ENCODE assay signal across 20 mouse cellular contexts in the genomic region with DNA sequence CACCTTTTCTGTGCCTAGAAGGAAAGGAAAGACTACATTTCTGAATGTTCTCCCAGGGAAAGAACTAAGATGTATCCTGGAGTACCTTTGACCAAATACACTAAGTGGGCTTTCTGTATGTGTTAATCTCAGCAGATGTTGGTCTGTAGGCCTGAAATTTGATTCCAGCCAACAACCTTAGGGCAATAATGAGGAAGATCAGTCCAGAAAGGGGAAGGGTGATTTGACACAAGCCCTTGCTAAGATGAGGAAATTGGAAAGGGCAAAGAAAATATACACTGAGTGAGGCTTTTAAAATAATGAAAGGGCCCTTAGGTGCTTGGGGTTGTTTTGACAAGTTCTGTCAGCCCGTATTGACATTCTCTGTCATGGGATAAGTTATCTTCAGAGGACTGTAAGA.
"Had no signal": no experiment of that assay in that cellular context is flagged by ENCODE, and none has a peak within 500 bp of the region (broad histone marks: within the 10 kb centered on the region; RNA-seq: fewer than 3 reads in every experiment).

No protein-coding gene starts in this region.

- H3K4me2 ChIP-seq: liver, embryonic 12.5 days; liver, embryonic 15.5 days; lung, embryonic 15.5 days; midbrain, embryonic 12.5 days; midbrain, embryonic 15.5 days; neural tube, embryonic 13.5 days had no signal

- H3K9ac ChIP-seq: liver, embryonic 12.5 days; liver, embryonic 15.5 days; lung, embryonic 15.5 days; midbrain, embryonic 12.5 days; midbrain, embryonic 15.5 days; neural tube, embryonic 13.5 days had no signal

- H3K27ac ChIP-seq: kidney, postnatal 0 days; left cerebral cortex, adult 2 months; liver, embryonic 12.5 days; liver, embryonic 15.5 days; lung, embryonic 15.5 days; midbrain, embryonic 12.5 days; midbrain, embryonic 15.5 days; neural tube, embryonic 13.5 days; stomach, postnatal 0 days had no signal

- ATAC-seq: inflammation-experienced regulatory T-cells, adult 6 months; liver, embryonic 12.5 days; midbrain, embryonic 15.5 days had no signal

- H3K4me1 ChIP-seq: liver, embryonic 12.5 days; liver, embryonic 15.5 days; lung, embryonic 15.5 days; midbrain, embryonic 12.5 days; midbrain, embryonic 15.5 days; neural tube, embryonic 13.5 days had no signal

- H3K9me3 ChIP-seq: liver, embryonic 12.5 days; liver, embryonic 15.5 days; lung, embryonic 15.5 days; midbrain, embryonic 12.5 days; midbrain, embryonic 15.5 days; neural tube, embryonic 13.5 days had no signal

- H3K4me3 ChIP-seq: left cerebral cortex, adult 2 months; liver, embryonic 12.5 days; liver, embryonic 15.5 days; lung, embryonic 15.5 days; midbrain, embryonic 12.5 days; midbrain, embryonic 15.5 days; myocyte; neural tube, embryonic 13.5 days had no signal

- H3K27me3 ChIP-seq: liver, embryonic 12.5 days; liver, embryonic 15.5 days; lung, embryonic 15.5 days; midbrain, embryonic 12.5 days; midbrain, embryonic 15.5 days; neural tube, embryonic 13.5 days had no signal

- H3K36me3 ChIP-seq: liver, embryonic 12.5 days; liver, embryonic 15.5 days; lung, embryonic 15.5 days; midbrain, embryonic 12.5 days; midbrain, embryonic 15.5 days; neural tube, embryonic 13.5 days had no signal

- DNase-seq: kidney, adult 11 months; kidney, adult 9 months; kidney, postnatal 36 days; lung, adult 18-20 months; lung, postnatal 10 days; lung, postnatal 36 days; thymus, adult 2 months; thymus, postnatal 14 days; thymus, postnatal 4 days had no signal
